Mouse (Mus musculus) hindbrain, embryonic 14.5 days (tissue): ENCODE data around the gene Mrpl4. TPM values are rescaled to one million over a fixed set of nuclear protein-coding genes. Genes with fewer than 3 reads are reported as not detected.
"Not testable (repeated sequence)": the region's sequence is repeated elsewhere in the genome, so short reads cannot be mapped to it uniquely, and the experiment has no call there.

Source experiments
- ATAC-seq: fragments of 200-750 bp; cut with Nextera tagmentation; 2 replicates; pipeline ENCODE4 v1.8.0; 2017; ENCODE audit warnings: moderate number of reproducible peaks, mild to moderate bottlenecking, moderate TSS enrichment, moderate library complexity; ENCODE audit not compliant: low FRiP score
- DNase-seq: peaks from one replicate; pipeline ENCODE4 v3.0.0-alpha.2; 2015; ENCODE audit warnings: low spot score
- H3K27ac ChIP-seq: fragments of 300-500 bp; sonication (generic); 2 replicates; pipeline ENCODE4 v1.5.1; 2014; ENCODE audit warnings: mild to moderate bottlenecking, moderate library complexity
- H3K27me3 ChIP-seq: fragments of 300-500 bp; sonication (generic); 2 replicates; pipeline ENCODE4 v1.6.1; 2014; ENCODE audit warnings: mild to moderate bottlenecking, low read length, mixed read lengths; ENCODE audit not compliant: control insufficient read depth, insufficient read depth
- H3K36me3 ChIP-seq: fragments of 300-500 bp; sonication (generic); replicated peaks from 2 replicates; pipeline ENCODE4 v1.6.1; 2014; ENCODE audit not compliant: control insufficient read depth, insufficient read depth
- H3K4me1 ChIP-seq: fragments of 300-500 bp; sonication (generic); replicated peaks from 2 replicates; pipeline ENCODE4 v1.6.1; 2014; ENCODE audit warnings: antibody characterized with exemption, low read length, mixed read lengths; ENCODE audit not compliant: control insufficient read depth, insufficient read depth
- H3K4me2 ChIP-seq: fragments of 300-500 bp; sonication (generic); replicated peaks from 2 replicates; pipeline ENCODE4 v1.6.1; 2014; ENCODE audit warnings: mild to moderate bottlenecking, moderate library complexity
- H3K4me3 ChIP-seq: fragments of 300-500 bp; sonication (generic); replicated peaks from 2 replicates; pipeline ENCODE4 v1.5.1; 2014; ENCODE audit warnings: mild to moderate bottlenecking, low read length
- H3K9ac ChIP-seq: fragments of 300-500 bp; sonication (generic); 2 replicates; pipeline ENCODE4 v1.6.1; 2014
- H3K9me3 ChIP-seq: fragments of 300-500 bp; sonication (generic); 2 replicates; pipeline ENCODE4 v1.6.1; 2016; ENCODE audit warnings: low read length; ENCODE audit not compliant: control insufficient read depth
- WGBS: fragments of 180-500 bp; shearing (Covaris S2); extraction: QIAGEN DNeasy Blood & Tissue Kit; methylation state at CpG from one replicate; pipeline ENCODE4 v1.1.7; 2014; 5-methylcytosine and 5-hydroxymethylcytosine counted together
- polyA plus RNA-seq: library from polyadenylated mRNA; unstranded; fragments of >200 nt; fragmentation: Nextera tagmentation; extraction: Ambion mirVana; gene quantifications from 2 replicates; pipeline ENCODE4 v1.2.1, GENCODE M21; 2014

Gene Mrpl4
- polyA plus RNA-seq, 1 experiment from 2014 or later, result 102 TPM

- not testable (repeated sequence) for H3K27ac ChIP-seq, ATAC-seq, DNase-seq, H3K4me3 ChIP-seq, H3K9me3 ChIP-seq, H3K9ac ChIP-seq, H3K4me1 ChIP-seq, H3K4me2 ChIP-seq
- H3K36me3 ChIP-seq, result peaks cover 31% of the 10 kb centered on the region
- 76% methylated on average over 9 of the region's 9 CpGs for WGBS
- H3K27me3 ChIP-seq, result peaks cover 27% of the 10 kb centered on the region
These were observed 8.5 kb downstream of the Mrpl4 start for GRCm38 (mm10) chr9:21010939-21011541.

GRCm38 (mm10) chr9:21011846-21012312 lies 9.3 kb downstream of the Mrpl4 start:
- ATAC-seq, result no peak
- Histone ChIP-seq H3K4me3 (no peak overlapping the region), H3K27me3 (peaks cover 36% of the 10 kb centered on the region), H3K4me2 (no peak overlapping the region), H3K9me3 (no peaks in the 10 kb centered on the region), H3K27ac (no peak overlapping the region), H3K9ac (no peak overlapping the region), H3K36me3 (peaks cover 24% of the 10 kb centered on the region), H3K4me1 (no peaks in the 10 kb centered on the region)
- DNase-seq, result no peak
- WGBS, result 66% methylated on average over 5 of the region's 5 CpGs

GRCm38 (mm10) chr9:21012368-21012767 lies 9.8 kb downstream of the Mrpl4 start:
- WGBS, result 44% methylated on average over 1 of the region's 1 CpGs
- H3K9ac ChIP-seq, result no peak overlapping the region
- ATAC-seq (no peak), DNase-seq (no peak)
- H3K27me3 ChIP-seq, result peaks cover 41% of the 10 kb centered on the region
- H3K4me1 ChIP-seq, result no peaks in the 10 kb centered on the region
- H3K4me3 ChIP-seq, result no peak overlapping the region
- peaks cover 19% of the 10 kb centered on the region for H3K36me3 ChIP-seq
- no peaks in the 10 kb centered on the region for H3K9me3 ChIP-seq
- H3K4me2 ChIP-seq, result no peak overlapping the region
- H3K27ac ChIP-seq, result no peak overlapping the region

- DNase-seq, result no peak
- peak overlapping the region; percentile 18 for H3K4me3 ChIP-seq
- peak overlapping the region; percentile 39 for H3K4me2 ChIP-seq
- H3K27ac ChIP-seq, result no peak overlapping the region
- 2% methylated on average over 27 of the region's 29 CpGs for WGBS
- no peak overlapping the region for H3K9ac ChIP-seq
- H3K9me3 ChIP-seq, result no peaks in the 10 kb centered on the region
- no peaks in the 10 kb centered on the region for H3K36me3 ChIP-seq
- no peak for ATAC-seq
- H3K4me1 ChIP-seq, result no peaks in the 10 kb centered on the region
- H3K27me3 ChIP-seq, result peaks cover 55% of the 10 kb centered on the region
These were observed 12.4 kb downstream of the Mrpl4 start for GRCm38 (mm10) chr9:21014691-21015570.

- peaks cover 55% of the 10 kb centered on the region for H3K27me3 ChIP-seq
- 0 out of 2 replicates have a peak within 1 kb of the TSS, but pooled peaks have one; percentile 16 for H3K9ac ChIP-seq
- no peaks in the 10 kb centered on the region for H3K4me1 ChIP-seq
- no peaks in the 10 kb centered on the region for H3K9me3 ChIP-seq
- ATAC-seq (no peak), DNase-seq (no peak)
- no peaks in the 10 kb centered on the region for H3K36me3 ChIP-seq
- peak within 1 kb of the TSS; percentile 39 for H3K4me2 ChIP-seq
- H3K4me3 ChIP-seq, result peak within 1 kb of the TSS; percentile 18
- H3K27ac ChIP-seq, result no peak within 1 kb of the TSS
- 1% methylated on average over 30 of the region's 30 CpGs for WGBS
These were observed 13.1 kb downstream of the Mrpl4 start, which contains the start of gene Icam1 for GRCm38 (mm10) chr9:21015571-21016130. Icam1 (plus strand) TSS chr9:21015985.

- peak overlapping the region; percentile 39; the same call in 1 of the 2 replicates for H3K4me2 ChIP-seq
These were observed 14.0 kb downstream of the Mrpl4 start for GRCm38 (mm10) chr9:21016331-21017176.

GRCm38 (mm10) chr9:21017177-21017575 lies 14.6 kb downstream of the Mrpl4 start:
- H3K27ac ChIP-seq, result no peak overlapping the region
- no peaks in the 10 kb centered on the region for H3K36me3 ChIP-seq
- no peak overlapping the region for H3K4me3 ChIP-seq
- no peak overlapping the region for H3K9ac ChIP-seq
- H3K4me1 ChIP-seq, result no peaks in the 10 kb centered on the region
- H3K4me2 ChIP-seq, result no peak overlapping the region
- 44% methylated on average over 4 of the region's 4 CpGs for WGBS
- no peaks in the 10 kb centered on the region for H3K9me3 ChIP-seq
- H3K27me3 ChIP-seq, result peaks cover 57% of the 10 kb centered on the region
- DNase-seq, result no peak
- no peak for ATAC-seq

More at GRCm38 (mm10) chr9:21016331-21017176, 14.0 kb downstream of the Mrpl4 start:
- Histone ChIP-seq H3K36me3 (no peaks in the 10 kb centered on the region), H3K9me3 (no peaks in the 10 kb centered on the region), H3K27me3 (peaks cover 55% of the 10 kb centered on the region), H3K9ac (no peak overlapping the region), H3K4me3 (peak overlapping the region; percentile 18; the same call in 1 of the 2 replicates), H3K4me1 (no peaks in the 10 kb centered on the region), H3K27ac (no peak overlapping the region)
- ATAC-seq (no peak), DNase-seq (no peak)
- WGBS, result 7% methylated on average over 17 of the region's 17 CpGs

- no peaks in the 10 kb centered on the region for H3K36me3 ChIP-seq
- no peak overlapping the region for H3K4me3 ChIP-seq
- H3K27me3 ChIP-seq, result peaks cover 54% of the 10 kb centered on the region
- DNase-seq, result no peak
- no peak overlapping the region for H3K4me2 ChIP-seq
- H3K9me3 ChIP-seq, result no peaks in the 10 kb centered on the region
- 85% methylated on average over 2 of the region's 2 CpGs for WGBS
- no peak overlapping the region for H3K27ac ChIP-seq
- no peaks in the 10 kb centered on the region for H3K4me1 ChIP-seq
- no peak overlapping the region for H3K9ac ChIP-seq
- ATAC-seq, result no peak
These were observed 16.1 kb downstream of the Mrpl4 start for GRCm38 (mm10) chr9:21018600-21018999.
